Mouse (Mus musculus) ES-E14 (cell line): ENCODE measurements at regions not wholly inside any gene's neighbourhood (a gene's known extent, or its start where the extent isn't known, plus 50 kb on each side); places are given as distances from the start of the nearest gene placed in this dataset.

Experiments
- HCFC1 ChIP-seq: IDR thresholded peaks from 2 replicates; pipeline ENCODE4 v1.6.1; 2012; ENCODE audit warnings: low read length, inconsistent platforms, borderline replicate concordance; ENCODE audit not compliant: insufficient read depth
- MAFK ChIP-seq: IDR thresholded peaks from 2 replicates; pipeline ENCODE4 v1.6.1; 2014; ENCODE audit warnings: mild to moderate bottlenecking, low read depth, low read length, inconsistent platforms; ENCODE audit not compliant: insufficient read depth
- ZC3H11A ChIP-seq: IDR thresholded peaks from 2 replicates; pipeline ENCODE4 v1.6.1; 2012; ENCODE audit warnings: low read depth, mild to moderate bottlenecking, inconsistent platforms, low read length, borderline replicate concordance

DNA sequence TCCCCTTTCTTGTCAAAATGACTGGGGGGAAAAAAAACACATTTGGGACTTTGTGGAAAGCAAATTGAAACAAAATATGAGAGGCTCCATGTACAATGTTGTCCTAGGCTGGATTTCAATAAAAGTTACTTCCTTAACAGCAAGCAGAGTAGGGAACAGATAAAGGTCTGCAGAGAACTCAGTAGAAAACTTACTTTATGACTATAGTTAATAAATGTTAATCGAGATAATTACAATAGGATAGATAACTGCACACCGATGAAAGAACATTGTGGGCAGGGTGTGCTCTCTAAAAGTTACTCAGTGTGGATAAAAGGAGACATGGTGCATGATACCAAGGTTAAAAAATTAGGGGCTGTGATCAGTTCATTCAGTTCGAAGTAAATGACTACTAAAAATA, 691.6 kb upstream of the Atxn7l3b start:
- TF ChIP-seq MAFK, result no peak
- no peak for TF ChIP-seq HCFC1
- no peak for TF ChIP-seq ZC3H11A
